In genomic region chr12:25092027-25092704, GRCm38 (mm10) we compare ENCODE assay signal across 7 mouse cellular contexts. TPM values are rescaled to one million over a fixed set of nuclear protein-coding genes. Genes with fewer than 3 reads are reported as not detected.
DNase-seq lines count a peak whose midpoint lies in the region; ATAC-seq lines count a peak whose summit lies in the region.

No protein-coding gene starts in this region.

- H3K4me1 ChIP-seq in embryonic facial prominence, embryonic 12.5 days: peaks cover 18% of the 10 kb centered on the region
- peaks cover 21% of the 10 kb centered on the region for H3K4me1 ChIP-seq in limb, embryonic 15.5 days

- peak; percentile 94 for DNase-seq in adrenal gland, postnatal 14 days
- DNase-seq in heart, adult 9 months (ENCODE audit: low spot score in 2 of 2): peak; percentile 77 to 86
- DNase-seq in kidney, adult 9 months: peak; percentile 94
- peak; percentile 41 to 82 for DNase-seq in monocyte, adult 2 months (ENCODE audit: low read depth in 1 of 2, low spot score in 2 of 2)
- peak; percentile 68 to 70 for DNase-seq in spleen, postnatal 36 days (ENCODE audit: low spot score in 2 of 2)

- H3K9ac ChIP-seq in embryonic facial prominence, embryonic 12.5 days: peak overlapping the region; percentile 8; the same call in 1 of the 2 replicates
- H3K9ac ChIP-seq in limb, embryonic 15.5 days: 0 out of 2 replicates have a peak overlapping the region, but pooled peaks have one; percentile 29

- no peaks in the 10 kb centered on the region for H3K9me3 ChIP-seq in embryonic facial prominence, embryonic 12.5 days
- no peaks in the 10 kb centered on the region for H3K9me3 ChIP-seq in limb, embryonic 15.5 days

- H3K27ac ChIP-seq in embryonic facial prominence, embryonic 12.5 days: peak overlapping the region; percentile 62
- peak overlapping the region; percentile 35; the same call in 1 of the 2 replicates for H3K27ac ChIP-seq in limb, embryonic 15.5 days

- no peaks in the 10 kb centered on the region for H3K36me3 ChIP-seq in embryonic facial prominence, embryonic 12.5 days
- H3K36me3 ChIP-seq in limb, embryonic 15.5 days: no peaks in the 10 kb centered on the region

- peak overlapping the region; percentile 68 for H3K4me2 ChIP-seq in embryonic facial prominence, embryonic 12.5 days (replicated peaks)
- peak overlapping the region; percentile 62 for H3K4me2 ChIP-seq in limb, embryonic 15.5 days

- no peaks in the 10 kb centered on the region for H3K27me3 ChIP-seq in embryonic facial prominence, embryonic 12.5 days
- H3K27me3 ChIP-seq in limb, embryonic 15.5 days: no peaks in the 10 kb centered on the region

- ATAC-seq in embryonic facial prominence, embryonic 12.5 days (ENCODE audit: insufficient number of reproducible peaks, insufficient read depth, low FRiP score, low TSS enrichment): peak; percentile 48; the same call in 1 of the 2 replicates
- 0 out of 2 replicates have a peak, but pooled peaks have one; percentile 15 for ATAC-seq in limb, embryonic 15.5 days (ENCODE audit: insufficient number of reproducible peaks, low FRiP score, low TSS enrichment, low read depth)

- H3K4me3 ChIP-seq in embryonic facial prominence, embryonic 12.5 days: peak overlapping the region; percentile 47
- H3K4me3 ChIP-seq in limb, embryonic 15.5 days: peak overlapping the region; percentile 35

- 6% methylated on average over 25 of the region's 25 CpGs for WGBS in embryonic facial prominence, embryonic 12.5 days
- WGBS in limb, embryonic 15.5 days: 7% methylated on average over 25 of the region's 25 CpGs

RNA-seq across cellular contexts. Expression of gene Id2, which starts 4.8 kb away (rescaled TPM):
- total RNA-seq in adrenal gland, postnatal 14 days (2021): 359 and 395 TPM in 2 replicates
- 448 and 458 TPM in 2 replicates for polyA plus RNA-seq in embryonic facial prominence, embryonic 12.5 days (2016; fragmentation: Nextera tagmentation; extraction: Ambion mirVana)
- polyA plus RNA-seq in limb, embryonic 15.5 days (2015; fragmentation: Nextera tagmentation; extraction: Ambion mirVana): 265 and 283 TPM in 2 replicates

Comparison
In these comparisons a context has a peak if more than half of its experiments do, and no peak if none do; other contexts are left out.
1. Peak in every context shown above with its lines: DNase-seq, ATAC-seq, H3K4me3 ChIP-seq and H3K27ac ChIP-seq.